Mouse (Mus musculus): ENCODE results near the gene Extl1.

Extl1 gene

GRCm38 (mm10) chr4:134388397-134388796 is 4.7 kb upstream of the Extl1 start:
- DNase-seq (ENCODE audit: low spot score) = peak; percentile 70

DNA sequence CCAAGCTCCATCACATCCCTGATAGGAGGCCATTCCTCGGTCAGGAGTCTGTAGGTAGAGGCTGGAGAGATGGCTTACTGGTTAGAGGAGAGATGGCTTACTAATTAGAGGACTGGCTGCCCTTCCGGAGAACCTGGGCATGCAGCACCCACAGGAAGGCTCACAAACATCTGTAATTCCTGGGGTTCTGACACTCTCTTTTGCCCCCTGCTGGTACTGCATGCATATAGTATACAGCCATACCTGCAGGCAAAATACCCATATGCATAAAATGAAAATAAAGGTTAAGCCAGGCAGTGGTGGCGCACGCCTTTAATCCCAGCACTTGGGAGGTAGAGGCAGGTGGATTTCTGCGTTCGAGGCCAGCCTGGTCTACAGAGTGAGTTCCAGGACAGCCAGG is 3.6 kb upstream of the Extl1 start:
- no peak for DNase-seq (ENCODE audit: low spot score)

DNA sequence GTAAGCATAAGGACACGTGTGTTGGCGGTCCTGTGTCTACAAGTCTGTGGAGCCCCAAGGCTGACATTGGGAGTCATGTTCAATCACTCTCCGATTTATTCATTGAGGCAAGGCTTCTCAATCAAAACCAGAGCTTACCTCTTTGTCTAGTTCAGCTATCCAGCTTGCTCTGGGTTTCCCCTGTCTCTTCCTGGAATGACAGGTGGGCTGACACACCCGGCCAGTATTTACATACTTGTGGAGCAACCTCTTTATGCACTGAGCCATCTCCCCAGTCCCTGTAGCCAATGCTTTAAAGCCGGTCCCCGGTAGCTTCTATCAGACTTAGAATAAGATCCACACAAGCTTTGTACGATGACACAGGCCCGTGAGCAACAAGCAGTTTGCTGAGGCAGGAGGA is 4.1 kb downstream of the Extl1 start:
- DNase-seq (ENCODE audit: low spot score) = no peak

- peak; percentile 62 for DNase-seq (ENCODE audit: low spot score)
Measured at GRCm38 (mm10) chr4:134378089-134378615, 5.5 kb downstream of the Extl1 start.

GRCm38 (mm10) chr4:134374306-134374705 is 9.3 kb downstream of the Extl1 start:
- DNase-seq (ENCODE audit: low spot score) = no peak

DNA sequence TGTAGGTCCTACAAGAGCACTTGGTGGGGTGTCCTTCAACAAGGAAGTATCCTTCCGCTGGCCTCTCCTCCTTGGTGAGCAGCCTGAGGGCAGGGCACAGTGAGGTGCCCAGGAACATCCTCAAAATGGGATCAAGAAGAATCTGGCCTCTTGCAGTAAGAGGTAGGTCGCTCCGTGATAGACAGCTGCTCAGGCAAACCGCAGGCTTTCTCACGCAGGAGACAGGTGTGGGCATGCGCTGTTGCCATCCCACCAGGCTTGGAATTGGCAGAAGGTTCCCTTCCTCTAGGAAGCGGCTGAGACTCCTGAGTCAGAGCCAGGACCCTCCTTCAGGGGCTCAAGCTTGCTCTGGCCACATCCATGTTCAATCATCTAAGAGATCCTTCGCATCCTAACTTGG is 10.4 kb downstream of the Extl1 start:
- no peak for DNase-seq (ENCODE audit: low spot score)

DNA sequence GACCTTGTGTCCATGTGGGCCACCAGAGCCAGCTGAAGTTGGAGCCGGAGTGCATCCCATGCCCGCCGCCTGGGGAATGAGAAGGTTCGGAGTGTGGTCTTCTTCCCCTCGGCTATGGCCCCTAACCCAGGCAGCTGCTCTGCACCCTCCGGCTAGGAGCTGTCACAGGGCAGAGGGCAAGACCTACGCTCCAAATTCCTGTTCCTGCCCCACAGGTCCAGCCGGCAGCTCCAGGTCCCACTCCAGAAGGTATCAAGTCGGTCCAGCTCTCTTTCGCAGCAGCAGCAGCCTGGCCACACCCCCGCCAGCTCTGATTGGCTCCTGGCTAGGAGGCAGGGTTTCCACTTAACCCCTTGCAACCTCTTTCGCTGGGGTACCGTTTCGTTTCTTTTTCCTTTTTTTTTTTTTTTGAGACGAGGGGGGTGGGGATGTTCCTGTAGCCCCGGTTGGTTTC is 11.3 kb downstream of the Extl1 start:
- peak; percentile 89 for DNase-seq (ENCODE audit: low spot score)

- DNase-seq (ENCODE audit: low spot score) = no peak
Measured at GRCm38 (mm10) chr4:134371316-134371855, 12.3 kb downstream of the Extl1 start.

DNA sequence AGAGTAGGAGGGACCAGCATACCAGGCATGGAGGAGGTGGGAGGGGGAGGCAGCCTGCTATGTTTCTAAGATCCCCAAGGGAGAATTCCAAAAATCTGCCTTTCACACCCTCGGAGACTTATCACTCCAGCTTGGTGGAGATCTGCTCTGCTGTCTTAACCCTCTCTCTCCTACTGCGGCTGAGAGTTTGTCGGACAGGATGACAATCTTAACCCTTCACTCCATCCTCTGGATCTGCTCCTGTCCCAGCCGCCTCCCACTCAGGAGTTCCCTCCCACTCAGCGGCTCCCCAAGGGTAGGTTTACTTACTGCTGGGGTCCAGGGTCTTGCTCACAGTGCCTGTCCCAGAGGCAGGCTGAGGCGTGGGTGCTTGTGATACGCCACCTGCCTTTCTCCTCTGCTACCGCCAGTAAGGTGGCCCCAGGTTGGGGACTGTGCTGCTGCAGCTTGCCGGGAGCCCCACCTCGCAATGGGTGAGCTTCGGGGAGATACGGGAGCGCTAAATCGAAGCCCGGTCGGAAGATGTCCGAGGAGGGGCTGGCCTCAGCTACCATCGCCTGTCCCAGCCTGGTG is 12.9 kb downstream of the Extl1 start:
- no peak for DNase-seq (ENCODE audit: low spot score)

GRCm38 (mm10) chr4:134365280-134365679 is 18.4 kb downstream of the Extl1 start:
- DNase-seq (ENCODE audit: low spot score) = no peak

DNA sequence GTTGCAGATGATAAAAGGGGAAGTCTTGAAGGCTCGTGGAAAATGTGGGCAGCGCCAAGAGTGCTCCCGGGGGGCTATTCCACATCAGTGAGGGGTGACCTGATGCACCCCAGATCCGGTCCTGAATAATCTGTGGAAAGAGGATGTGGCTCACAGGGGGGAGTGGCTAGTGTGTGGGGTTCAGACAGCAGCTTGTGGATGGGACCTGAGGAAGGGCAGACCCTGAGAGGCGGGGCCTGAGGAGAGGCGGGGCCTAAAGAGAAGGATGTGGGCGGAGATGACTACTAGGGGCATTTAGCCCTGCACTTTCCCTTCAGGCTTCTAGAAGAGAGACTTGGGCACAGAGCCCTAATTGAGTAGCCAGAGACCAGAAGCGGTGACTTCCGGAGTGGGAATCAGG is 21.1 kb downstream of the Extl1 start:
- no peak for DNase-seq (ENCODE audit: low spot score)

- DNase-seq (ENCODE audit: low spot score) = no peak
Measured at GRCm38 (mm10) chr4:134362124-134362523, 21.5 kb downstream of the Extl1 start.

DNA sequence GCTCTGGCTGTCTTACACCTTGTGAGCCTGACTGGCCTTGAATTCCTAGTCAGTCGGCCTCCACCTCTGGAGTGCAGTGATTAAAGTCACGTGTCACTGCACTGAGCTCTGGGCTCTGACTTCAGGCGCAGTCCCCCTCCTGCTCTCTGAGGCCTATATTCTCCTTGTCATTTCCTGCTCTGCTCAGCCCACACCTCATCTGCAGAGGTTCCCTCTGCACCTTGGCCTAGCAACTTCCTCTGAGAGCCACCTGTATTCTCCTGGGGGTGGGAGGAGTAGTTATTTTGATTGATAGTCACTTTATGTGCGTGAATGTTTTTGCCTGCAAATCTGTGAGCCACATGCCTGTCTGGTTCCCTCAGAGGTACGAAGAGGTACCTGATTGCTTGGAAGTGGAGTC is 22.4 kb downstream of the Extl1 start:
- DNase-seq (ENCODE audit: low spot score) = no peak

GRCm38 (mm10) chr4:134359649-134360048 is 24.0 kb downstream of the Extl1 start:
- DNase-seq (ENCODE audit: low spot score) = no peak

GRCm38 (mm10) chr4:134357461-134357771 is 26.2 kb downstream of the Extl1 start:
- no peak for DNase-seq (ENCODE audit: low spot score)

- DNase-seq (ENCODE audit: low spot score) = peak; percentile 80
Measured at GRCm38 (mm10) chr4:134356591-134357460, 26.8 kb downstream of the Extl1 start.

DNA sequence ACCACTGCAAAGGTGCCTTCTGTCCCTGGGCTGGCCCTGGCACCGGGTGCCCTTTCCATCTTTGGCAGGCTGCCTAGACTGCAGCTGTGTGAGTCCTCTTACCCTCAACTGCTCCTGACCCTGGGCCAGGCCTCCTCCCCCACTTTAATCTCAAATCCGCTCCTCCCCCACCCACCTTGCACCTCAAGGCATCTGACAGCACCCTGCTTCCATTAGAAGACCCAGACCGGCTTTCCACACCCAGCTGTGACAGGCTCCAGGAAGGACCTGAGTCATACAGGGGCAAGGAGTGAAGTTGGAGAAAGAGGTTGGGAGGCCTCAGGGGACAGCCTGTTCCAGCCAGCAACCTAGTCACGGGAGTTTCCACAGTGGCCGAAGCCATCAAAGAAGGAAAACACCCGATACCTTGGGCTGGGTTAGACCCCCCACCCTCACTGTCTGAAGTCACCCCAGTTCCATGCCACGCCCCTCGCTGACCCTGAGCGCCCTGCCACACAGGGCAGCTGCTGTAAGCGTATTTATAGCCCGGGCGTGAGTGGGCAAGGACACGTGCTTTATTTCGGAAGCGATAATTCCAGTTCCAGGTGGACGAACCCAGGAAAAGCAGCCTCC is 27.7 kb downstream of the Extl1 start:
- DNase-seq (ENCODE audit: low spot score) = peak; percentile 88

- no peak for DNase-seq (ENCODE audit: low spot score)
Measured at GRCm38 (mm10) chr4:134353527-134354409, 29.9 kb downstream of the Extl1 start.

DNA sequence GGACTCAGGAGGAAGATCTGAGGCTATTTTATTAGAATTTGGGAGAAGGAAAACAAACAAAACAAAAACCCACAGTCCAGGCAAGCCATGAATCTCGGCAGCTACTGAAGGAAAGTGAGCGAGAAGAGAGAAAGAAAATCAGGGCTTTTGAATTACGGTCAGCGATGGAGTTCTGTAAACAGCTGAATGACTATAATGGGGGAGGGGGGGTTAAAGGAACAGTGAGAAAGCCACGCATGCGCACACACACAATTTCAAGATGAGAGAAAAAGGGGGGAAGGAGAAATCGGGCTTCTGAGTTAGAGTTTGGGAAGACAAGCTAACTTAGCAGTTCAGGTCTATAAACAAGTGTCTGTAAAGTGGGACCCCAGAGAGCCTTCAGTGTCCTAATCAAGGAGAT is 30.7 kb downstream of the Extl1 start:
- DNase-seq (ENCODE audit: low spot score) = no peak

DNA sequence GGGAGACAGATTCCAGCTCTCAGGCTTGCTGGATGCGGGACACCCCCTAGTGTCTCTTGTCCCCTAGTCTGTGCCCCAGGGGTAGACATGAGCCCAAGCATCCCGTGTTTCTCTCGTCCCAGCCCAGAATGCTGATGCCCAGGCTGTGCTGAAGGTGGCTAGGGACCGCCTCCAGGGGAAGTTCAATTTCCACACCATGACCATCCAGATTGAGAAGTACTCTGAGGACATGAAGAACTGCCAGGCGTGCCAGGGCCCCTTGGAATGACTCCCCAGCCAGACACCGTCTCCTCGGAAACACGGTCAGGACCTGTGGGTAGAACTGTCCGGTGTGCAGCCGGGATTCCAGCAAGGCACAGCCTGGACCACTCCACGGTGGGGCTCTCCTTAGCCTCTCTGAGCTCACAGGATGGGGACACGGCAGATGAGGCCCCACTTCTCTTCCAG is 31.4 kb downstream of the Extl1 start:
- no peak for DNase-seq (ENCODE audit: low spot score)
